22 mouse cellular contexts compared by ENCODE assay signal in the genomic region with DNA sequence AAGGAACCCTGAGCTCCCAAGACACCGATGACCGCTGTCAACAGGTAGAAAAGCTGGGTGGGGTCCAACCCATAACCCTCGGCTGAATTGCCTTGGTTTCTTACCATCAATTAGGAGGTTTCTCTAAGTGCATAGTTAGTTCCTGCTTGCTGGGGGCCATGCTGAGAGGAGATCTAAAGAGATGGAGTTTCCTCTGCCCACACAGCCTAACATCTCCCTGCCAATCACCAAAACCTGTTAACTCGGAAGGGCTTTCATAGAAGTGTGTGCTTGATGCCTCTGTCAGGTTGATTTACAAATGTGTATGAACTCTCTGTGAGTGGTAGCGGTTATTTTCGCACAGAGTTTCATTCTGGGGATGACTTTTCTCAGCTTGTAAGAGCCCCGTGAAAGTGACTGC. TPM values are rescaled to one million over a fixed set of nuclear protein-coding genes. Genes with fewer than 3 reads are reported as not detected.
"Had no signal": no experiment of that assay in that cellular context is flagged by ENCODE, and none has a peak within 500 bp of the region (broad histone marks: within the 10 kb centered on the region; RNA-seq: fewer than 3 reads in every experiment).

No protein-coding gene starts in this region.

- ATAC-seq: intestine, postnatal 0 days had no signal

- H3K27ac ChIP-seq: kidney, postnatal 0 days; layer of hippocampus, adult 2 months; limb, embryonic 10.5 days; limb, embryonic 13.5 days; liver, embryonic 13.5 days; macrophage; neural tube, embryonic 15.5 days had no signal

- DNase-seq: kidney, adult 2 months; kidney, postnatal 25 days; layer of hippocampus, adult 9-11 months; liver; liver, embryonic 13.5 days; lung, adult 2 months; lung, postnatal 14 days; right cerebral cortex, adult 18-20 months; right cerebral cortex, postnatal 14 days; thymus, adult 18-20 months; thymus, postnatal 14 days had no signal

- H3K9ac ChIP-seq: limb, embryonic 13.5 days; liver, embryonic 13.5 days; neural tube, embryonic 15.5 days had no signal

- H3K27me3 ChIP-seq: limb, embryonic 13.5 days; liver, embryonic 13.5 days; neural tube, embryonic 15.5 days had no signal

- H3K4me2 ChIP-seq: limb, embryonic 13.5 days; liver, embryonic 13.5 days; neural tube, embryonic 15.5 days had no signal

- H3K4me3 ChIP-seq: layer of hippocampus, adult 2 months; limb, embryonic 10.5 days; limb, embryonic 13.5 days; liver, embryonic 13.5 days; neural tube, embryonic 15.5 days had no signal

- H3K9me3 ChIP-seq: limb, embryonic 10.5 days; limb, embryonic 13.5 days; liver, embryonic 13.5 days; neural tube, embryonic 15.5 days had no signal

- H3K4me1 ChIP-seq: limb, embryonic 10.5 days; liver, embryonic 13.5 days; neural tube, embryonic 15.5 days had no signal

- H3K36me3 ChIP-seq: limb, embryonic 10.5 days; limb, embryonic 13.5 days; liver, embryonic 13.5 days; neural tube, embryonic 15.5 days had no signal

RNA-seq across cellular contexts. Expression of gene Mrap2, which starts 34.4 kb away (rescaled TPM):
- polyA plus RNA-seq: kidney, embryonic 14.5 days; liver, embryonic 13.5 days; liver, embryonic 16.5 days; macrophage; neural tube, embryonic 11.5 days; spleen, adult 2 months had no signal
